Mouse (Mus musculus): ENCODE results near the gene Dab1. TPM values are rescaled to one million over a fixed set of nuclear protein-coding genes. Genes with fewer than 3 reads are reported as not detected.

Dab1 gene
- polyA plus RNA-seq, 1 experiment from 2014 or later: 3.0 TPM

- H3K4me3 ChIP-seq (ENCODE audit: low read length): no peak overlapping the region
- H3K36me3 ChIP-seq (ENCODE audit: control insufficient read depth, insufficient read depth, low read length): no peaks in the 10 kb centered on the region
- no peak overlapping the region for H3K4me2 ChIP-seq (ENCODE audit: low read depth, low read length)
- ATAC-seq (ENCODE audit: low read depth): no peak
- no peaks in the 10 kb centered on the region for H3K4me1 ChIP-seq (replicated peaks; ENCODE audit: control insufficient read depth, insufficient read depth, low read length)
- no peaks in the 10 kb centered on the region for H3K27me3 ChIP-seq (ENCODE audit: control insufficient read depth, insufficient read depth, low read depth, low read length)
- no peaks in the 10 kb centered on the region for H3K9me3 ChIP-seq (ENCODE audit: control insufficient read depth, low read length)
- no peak overlapping the region for H3K27ac ChIP-seq (ENCODE audit: low read length)
- WGBS: 84% methylated on average over 5 of the region's 5 CpGs
- H3K9ac ChIP-seq (ENCODE audit: low read length): no peak overlapping the region
These were observed 1021.5 kb downstream of the Dab1 start for GRCm38 (mm10) chr4:104640617-104641016.

- Histone ChIP-seq H3K9ac (ENCODE audit: low read length) (no peak overlapping the region), H3K9me3 (ENCODE audit: control insufficient read depth, low read length) (no peaks in the 10 kb centered on the region), H3K4me2 (ENCODE audit: low read depth, low read length) (no peak overlapping the region), H3K36me3 (ENCODE audit: control insufficient read depth, insufficient read depth, low read length) (no peaks in the 10 kb centered on the region), H3K4me1 (replicated peaks; ENCODE audit: control insufficient read depth, insufficient read depth, low read length) (no peaks in the 10 kb centered on the region), H3K4me3 (ENCODE audit: low read length) (no peak overlapping the region), H3K27ac (ENCODE audit: low read length) (no peak overlapping the region), H3K27me3 (ENCODE audit: control insufficient read depth, insufficient read depth, low read depth, low read length) (no peaks in the 10 kb centered on the region)
- no peak for ATAC-seq (ENCODE audit: low read depth)
- 78% methylated on average over 8 of the region's 8 CpGs for WGBS
These were observed 1023.8 kb downstream of the Dab1 start for GRCm38 (mm10) chr4:104642761-104643469.

- Histone ChIP-seq H3K27me3 (ENCODE audit: control insufficient read depth, insufficient read depth, low read depth, low read length) (no peaks in the 10 kb centered on the region), H3K36me3 (ENCODE audit: control insufficient read depth, insufficient read depth, low read length) (no peaks in the 10 kb centered on the region), H3K27ac (ENCODE audit: low read length) (no peak overlapping the region), H3K9ac (ENCODE audit: low read length) (no peak overlapping the region), H3K4me3 (ENCODE audit: low read length) (no peak overlapping the region), H3K4me2 (ENCODE audit: low read depth, low read length) (no peak overlapping the region), H3K4me1 (replicated peaks; ENCODE audit: control insufficient read depth, insufficient read depth, low read length) (no peaks in the 10 kb centered on the region), H3K9me3 (ENCODE audit: control insufficient read depth, low read length) (no peaks in the 10 kb centered on the region)
- ATAC-seq (ENCODE audit: low read depth): 0 out of 2 replicates have a peak, but pooled peaks have one; percentile 23
- 47% methylated on average over 6 of the region's 6 CpGs for WGBS
These were observed 1024.6 kb downstream of the Dab1 start for GRCm38 (mm10) chr4:104643534-104644356.

- Histone ChIP-seq H3K4me2 (ENCODE audit: low read depth, low read length) (no peak overlapping the region), H3K4me1 (replicated peaks; ENCODE audit: control insufficient read depth, insufficient read depth, low read length) (no peaks in the 10 kb centered on the region), H3K27me3 (ENCODE audit: control insufficient read depth, insufficient read depth, low read depth, low read length) (no peaks in the 10 kb centered on the region), H3K9ac (ENCODE audit: low read length) (no peak overlapping the region), H3K4me3 (ENCODE audit: low read length) (no peak overlapping the region), H3K36me3 (ENCODE audit: control insufficient read depth, insufficient read depth, low read length) (no peaks in the 10 kb centered on the region), H3K27ac (ENCODE audit: low read length) (no peak overlapping the region), H3K9me3 (ENCODE audit: control insufficient read depth, low read length) (no peaks in the 10 kb centered on the region)
- 80% methylated on average over 3 of the region's 3 CpGs for WGBS
- ATAC-seq (ENCODE audit: low read depth): no peak
These were observed 1025.1 kb downstream of the Dab1 start for GRCm38 (mm10) chr4:104644357-104644630.

- H3K4me3 ChIP-seq (ENCODE audit: low read length): no peak overlapping the region
- H3K36me3 ChIP-seq (ENCODE audit: control insufficient read depth, insufficient read depth, low read length): no peaks in the 10 kb centered on the region
- no peaks in the 10 kb centered on the region for H3K9me3 ChIP-seq (ENCODE audit: control insufficient read depth, low read length)
- no peaks in the 10 kb centered on the region for H3K4me1 ChIP-seq (replicated peaks; ENCODE audit: control insufficient read depth, insufficient read depth, low read length)
- no peak overlapping the region for H3K4me2 ChIP-seq (ENCODE audit: low read depth, low read length)
- no peak for ATAC-seq (ENCODE audit: low read depth)
- no peak overlapping the region for H3K9ac ChIP-seq (ENCODE audit: low read length)
- H3K27me3 ChIP-seq (ENCODE audit: control insufficient read depth, insufficient read depth, low read depth, low read length): no peaks in the 10 kb centered on the region
- no peak overlapping the region for H3K27ac ChIP-seq (ENCODE audit: low read length)
- 97% methylated on average over 4 of the region's 4 CpGs for WGBS
These were observed 1025.7 kb downstream of the Dab1 start for GRCm38 (mm10) chr4:104644862-104645261.

GRCm38 (mm10) chr4:104651761-104652160 is 1032.6 kb downstream of the Dab1 start:
- H3K4me2 ChIP-seq (ENCODE audit: low read depth, low read length): no peak overlapping the region
- WGBS: 55% methylated on average over 6 of the region's 6 CpGs
- no peak overlapping the region for H3K4me3 ChIP-seq (ENCODE audit: low read length)
- no peak overlapping the region for H3K9ac ChIP-seq (ENCODE audit: low read length)
- ATAC-seq (ENCODE audit: low read depth): no peak
- H3K9me3 ChIP-seq (ENCODE audit: control insufficient read depth, low read length): no peaks in the 10 kb centered on the region
- H3K36me3 ChIP-seq (ENCODE audit: control insufficient read depth, insufficient read depth, low read length): no peaks in the 10 kb centered on the region
- H3K27ac ChIP-seq (ENCODE audit: low read length): no peak overlapping the region
- no peaks in the 10 kb centered on the region for H3K4me1 ChIP-seq (replicated peaks; ENCODE audit: control insufficient read depth, insufficient read depth, low read length)
- H3K27me3 ChIP-seq (ENCODE audit: control insufficient read depth, insufficient read depth, low read depth, low read length): no peaks in the 10 kb centered on the region

GRCm38 (mm10) chr4:104656728-104657127 is 1037.6 kb downstream of the Dab1 start:
- Histone ChIP-seq H3K4me3 (ENCODE audit: low read length) (no peak overlapping the region), H3K4me2 (ENCODE audit: low read depth, low read length) (no peak overlapping the region), H3K9ac (ENCODE audit: low read length) (no peak overlapping the region), H3K27ac (ENCODE audit: low read length) (no peak overlapping the region), H3K9me3 (ENCODE audit: control insufficient read depth, low read length) (no peaks in the 10 kb centered on the region), H3K27me3 (ENCODE audit: control insufficient read depth, insufficient read depth, low read depth, low read length) (no peaks in the 10 kb centered on the region), H3K36me3 (ENCODE audit: control insufficient read depth, insufficient read depth, low read length) (no peaks in the 10 kb centered on the region), H3K4me1 (replicated peaks; ENCODE audit: control insufficient read depth, insufficient read depth, low read length) (no peaks in the 10 kb centered on the region)
- 54% methylated on average over 7 of the region's 7 CpGs for WGBS
- no peak for ATAC-seq (ENCODE audit: low read depth)

- Histone ChIP-seq H3K9me3 (ENCODE audit: control insufficient read depth, low read length) (no peaks in the 10 kb centered on the region), H3K4me2 (ENCODE audit: low read depth, low read length) (no peak overlapping the region), H3K36me3 (ENCODE audit: control insufficient read depth, insufficient read depth, low read length) (no peaks in the 10 kb centered on the region), H3K9ac (ENCODE audit: low read length) (no peak overlapping the region), H3K27me3 (ENCODE audit: control insufficient read depth, insufficient read depth, low read depth, low read length) (no peaks in the 10 kb centered on the region), H3K4me3 (ENCODE audit: low read length) (no peak overlapping the region), H3K4me1 (replicated peaks; ENCODE audit: control insufficient read depth, insufficient read depth, low read length) (no peaks in the 10 kb centered on the region), H3K27ac (ENCODE audit: low read length) (no peak overlapping the region)
- ATAC-seq (ENCODE audit: low read depth): no peak
- 70% methylated on average over 12 of the region's 12 CpGs for WGBS
These were observed 1043.9 kb downstream of the Dab1 start for GRCm38 (mm10) chr4:104662841-104663614.

GRCm38 (mm10) chr4:104665553-104665952 is 1046.4 kb downstream of the Dab1 start:
- Histone ChIP-seq H3K4me2 (ENCODE audit: low read depth, low read length) (no peak overlapping the region), H3K4me1 (replicated peaks; ENCODE audit: control insufficient read depth, insufficient read depth, low read length) (no peaks in the 10 kb centered on the region), H3K9ac (ENCODE audit: low read length) (no peak overlapping the region), H3K36me3 (ENCODE audit: control insufficient read depth, insufficient read depth, low read length) (no peaks in the 10 kb centered on the region), H3K27me3 (ENCODE audit: control insufficient read depth, insufficient read depth, low read depth, low read length) (no peaks in the 10 kb centered on the region), H3K4me3 (ENCODE audit: low read length) (no peak overlapping the region), H3K27ac (ENCODE audit: low read length) (no peak overlapping the region), H3K9me3 (ENCODE audit: control insufficient read depth, low read length) (no peaks in the 10 kb centered on the region)
- ATAC-seq (ENCODE audit: low read depth): no peak
